Mouse (Mus musculus) limb, embryonic 14.5 days (tissue): ENCODE measurements around the gene Atf3. TPM values are rescaled to one million over a fixed set of nuclear protein-coding genes. Genes with fewer than 3 reads are reported as not detected.

Source experiments
- ATAC-seq: fragments of 200-750 bp; cut with Nextera tagmentation; 2 replicates; pipeline ENCODE4 v1.8.0; 2017; ENCODE audit warnings: low read depth, moderate number of reproducible peaks, moderate TSS enrichment; ENCODE audit not compliant: low FRiP score
- DNase-seq: peaks from one replicate; pipeline ENCODE4 v3.0.0-alpha.2; 2015; ENCODE audit warnings: low spot score
- H3K27ac ChIP-seq: fragments of 300-500 bp; sonication (generic); replicated peaks from 2 replicates; pipeline ENCODE4 v1.5.1; 2014; ENCODE audit warnings: low read depth, mild to moderate bottlenecking, low read length, moderate library complexity, mixed read lengths
- H3K27me3 ChIP-seq: fragments of 300-500 bp; sonication (generic); 2 replicates; pipeline ENCODE4 v1.6.1; 2014; ENCODE audit warnings: low read length, mixed read lengths; ENCODE audit not compliant: control insufficient read depth, insufficient read depth
- H3K36me3 ChIP-seq: fragments of 300-500 bp; sonication (generic); 2 replicates; pipeline ENCODE4 v1.6.1; 2014; ENCODE audit warnings: mild to moderate bottlenecking, low read length, moderate library complexity, mixed read lengths; ENCODE audit not compliant: control insufficient read depth, insufficient read depth
- H3K4me1 ChIP-seq: fragments of 300-500 bp; sonication (generic); 2 replicates; pipeline ENCODE4 v1.6.1; 2014; ENCODE audit warnings: antibody characterized with exemption, low read length, mixed read lengths; ENCODE audit not compliant: control insufficient read depth, insufficient read depth
- H3K4me2 ChIP-seq: fragments of 300-500 bp; sonication (generic); replicated peaks from 2 replicates; pipeline ENCODE4 v1.6.1; 2014; ENCODE audit warnings: low read depth, mild to moderate bottlenecking, low read length, moderate library complexity; ENCODE audit not compliant: severe bottlenecking
- H3K4me3 ChIP-seq: fragments of 300-500 bp; sonication (generic); replicated peaks from 2 replicates; pipeline ENCODE4 v1.5.1; 2014; ENCODE audit warnings: low read length
- H3K9ac ChIP-seq: fragments of 300-500 bp; sonication (generic); 2 replicates; pipeline ENCODE4 v1.6.1; 2014; ENCODE audit warnings: mild to moderate bottlenecking, low read depth, low read length, moderate library complexity; ENCODE audit not compliant: severe bottlenecking
- H3K9me3 ChIP-seq: fragments of 300-500 bp; sonication (generic); 2 replicates; pipeline ENCODE4 v1.6.1; 2016; ENCODE audit warnings: low read length; ENCODE audit not compliant: control insufficient read depth
- POLR2A ChIP-seq: fragments of 200-500 bp; IDR thresholded peaks from 2 replicates; pipeline ENCODE4 v1.8.0; 2012; ENCODE audit warnings: inconsistent platforms, mild to moderate bottlenecking, moderate library complexity, borderline replicate concordance; ENCODE audit not compliant: insufficient read depth, insufficient read length; ENCODE audit errors: extremely low read depth
- WGBS: fragments of 180-500 bp; shearing (Covaris S2); extraction: QIAGEN DNeasy Blood & Tissue Kit; methylation state at CpG from one replicate; pipeline ENCODE4 v1.1.7; 2014; 5-methylcytosine and 5-hydroxymethylcytosine counted together
- polyA plus RNA-seq, 2 experiments: library from polyadenylated mRNA; depleted of rRNA in 1 of 2; stranded (reverse) in 1 of 2; unstranded in 1 of 2; fragments of >200 nt; fragmentation: Nextera tagmentation in 1 of 2; extraction: Ambion mirVana in 1 of 2; gene quantifications; 2 replicates each; pipeline versions ENCODE4 v1.2.1 to v1.2.3; 2012 to 2014

Atf3 gene
- polyA plus RNA-seq, 2 experiments: 5.0 to 5.9 TPM

DNA sequence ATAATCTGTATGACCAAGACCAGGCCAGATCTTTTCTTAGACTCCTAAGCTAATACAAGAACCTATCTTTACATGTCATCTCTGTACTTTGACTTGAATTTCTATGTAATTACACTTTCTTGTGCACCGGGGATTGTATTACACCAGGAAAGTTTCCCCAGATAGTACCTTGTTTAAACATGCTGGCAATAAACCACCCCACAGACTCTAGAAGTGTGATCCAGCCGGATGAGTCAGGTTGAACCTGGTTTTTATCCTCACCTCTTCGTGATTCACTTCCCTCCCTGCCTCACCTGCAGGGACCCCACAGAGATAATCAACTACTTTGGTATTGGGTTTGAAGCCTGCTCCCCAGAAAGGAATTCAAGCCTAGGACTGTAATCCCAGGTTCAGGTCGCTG is 82.4 kb downstream of the Atf3 start:
- Histone ChIP-seq H3K36me3 (no peaks in the 10 kb centered on the region), H3K9ac (no peak overlapping the region), H3K4me1 (no peaks in the 10 kb centered on the region), H3K27me3 (no peaks in the 10 kb centered on the region), H3K4me2 (no peak overlapping the region), H3K4me3 (no peak overlapping the region), H3K27ac (no peak overlapping the region), H3K9me3 (no peaks in the 10 kb centered on the region)
- WGBS: 49% methylated on average over 4 of the region's 4 CpGs
- TF ChIP-seq POLR2A: no peak
- no peak for ATAC-seq
- peak; percentile 37 for DNase-seq

DNA sequence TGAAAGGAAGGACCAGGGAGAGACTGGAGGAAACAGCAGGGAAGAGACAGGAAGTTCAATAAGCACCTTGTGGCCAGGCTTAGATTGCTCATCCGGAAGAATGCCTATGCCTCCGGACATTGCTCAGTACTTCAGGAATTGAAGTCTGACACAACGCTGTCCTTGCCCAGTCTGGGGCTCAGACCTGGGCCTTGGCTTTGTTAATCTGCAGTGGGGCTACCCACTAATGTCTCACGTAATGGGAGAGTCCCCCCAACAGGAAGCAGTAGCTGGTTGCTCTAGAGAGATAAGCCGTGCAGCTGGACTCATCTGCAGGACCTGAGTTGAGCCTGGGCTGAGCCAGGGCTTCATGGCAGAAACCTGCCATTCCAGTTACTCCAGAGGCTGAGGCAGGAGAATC is 84.9 kb downstream of the Atf3 start:
- 80% methylated on average over 5 of the region's 5 CpGs for WGBS
- Histone ChIP-seq H3K4me2 (no peak overlapping the region), H3K36me3 (no peaks in the 10 kb centered on the region), H3K9ac (no peak overlapping the region), H3K4me3 (no peak overlapping the region), H3K27ac (no peak overlapping the region), H3K4me1 (no peaks in the 10 kb centered on the region), H3K27me3 (no peaks in the 10 kb centered on the region), H3K9me3 (no peaks in the 10 kb centered on the region)
- no peak for DNase-seq
- no peak for ATAC-seq
- TF ChIP-seq POLR2A: no peak

DNA sequence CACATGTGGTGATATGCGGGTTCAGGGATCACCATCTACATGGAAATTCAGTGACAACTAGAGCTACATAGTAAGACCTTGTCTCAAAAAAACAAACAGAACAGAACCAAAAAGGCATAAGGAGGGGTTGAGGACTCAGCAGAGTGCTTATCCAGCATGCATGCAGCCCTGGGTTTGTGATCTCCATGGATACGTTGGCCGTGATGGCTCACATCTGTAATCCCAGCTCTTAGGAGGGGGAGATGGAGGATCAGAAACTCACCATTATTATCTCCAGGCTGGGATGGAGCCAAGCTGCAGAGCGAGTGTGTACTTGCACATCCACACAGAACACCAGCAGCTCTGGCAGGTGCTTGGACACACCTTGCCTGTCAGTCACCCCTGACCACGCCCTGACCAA is 85.6 kb downstream of the Atf3 start:
- Histone ChIP-seq H3K9me3 (no peaks in the 10 kb centered on the region), H3K4me1 (no peaks in the 10 kb centered on the region), H3K9ac (no peak overlapping the region), H3K27ac (no peak overlapping the region), H3K27me3 (no peaks in the 10 kb centered on the region), H3K36me3 (no peaks in the 10 kb centered on the region), H3K4me3 (no peak overlapping the region), H3K4me2 (no peak overlapping the region)
- WGBS: 73% methylated on average over 5 of the region's 5 CpGs
- DNase-seq: no peak
- no peak for TF ChIP-seq POLR2A
- ATAC-seq: no peak

DNA sequence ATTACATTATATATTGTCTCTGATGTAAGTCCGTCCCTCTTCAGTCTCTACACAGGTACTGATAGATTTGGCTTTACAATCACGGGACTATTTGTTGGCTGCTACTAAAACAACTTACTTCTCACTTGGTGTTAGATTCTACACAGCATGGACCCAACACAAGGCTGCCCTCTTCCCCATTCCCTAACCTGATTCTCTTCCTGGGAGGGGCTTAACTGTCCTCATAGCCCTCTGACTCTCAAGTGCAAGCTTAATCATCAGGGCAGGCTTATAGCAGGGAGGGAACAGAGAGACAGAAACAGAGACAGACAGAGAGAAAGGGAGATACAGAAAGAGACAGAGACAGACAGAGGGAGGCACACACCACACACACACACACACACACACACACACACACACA is 86.1 kb downstream of the Atf3 start:
- 88% methylated on average over 2 of the region's 2 CpGs for WGBS
- no peaks in the 10 kb centered on the region for H3K4me1 ChIP-seq
- no peak overlapping the region for H3K4me2 ChIP-seq
- no peak overlapping the region for H3K9ac ChIP-seq
- no peaks in the 10 kb centered on the region for H3K9me3 ChIP-seq
- H3K27ac ChIP-seq: no peak overlapping the region
- H3K27me3 ChIP-seq: no peaks in the 10 kb centered on the region
- DNase-seq (no peak), ATAC-seq (no peak)
- H3K4me3 ChIP-seq: no peak overlapping the region
- H3K36me3 ChIP-seq: no peaks in the 10 kb centered on the region
- no peak for TF ChIP-seq POLR2A

GRCm38 (mm10) chr1:191125811-191126638 is 91.8 kb downstream of the Atf3 start:
- WGBS: 14% methylated on average over 38 of the region's 38 CpGs
- Histone ChIP-seq H3K4me1 (no peaks in the 10 kb centered on the region), H3K36me3 (no peaks in the 10 kb centered on the region), H3K4me2 (peak overlapping the region; percentile 57), H3K27me3 (no peaks in the 10 kb centered on the region), H3K27ac (no peak overlapping the region), H3K9ac (peak overlapping the region; percentile 48; the same call in 1 of the 2 replicates), H3K4me3 (peak overlapping the region; percentile 33), H3K9me3 (no peaks in the 10 kb centered on the region)
- peak; percentile 54 for DNase-seq
- TF ChIP-seq POLR2A: no peak
- ATAC-seq: peak; percentile 65
